9 mouse cellular contexts compared by ENCODE assay signal in the genomic region with DNA sequence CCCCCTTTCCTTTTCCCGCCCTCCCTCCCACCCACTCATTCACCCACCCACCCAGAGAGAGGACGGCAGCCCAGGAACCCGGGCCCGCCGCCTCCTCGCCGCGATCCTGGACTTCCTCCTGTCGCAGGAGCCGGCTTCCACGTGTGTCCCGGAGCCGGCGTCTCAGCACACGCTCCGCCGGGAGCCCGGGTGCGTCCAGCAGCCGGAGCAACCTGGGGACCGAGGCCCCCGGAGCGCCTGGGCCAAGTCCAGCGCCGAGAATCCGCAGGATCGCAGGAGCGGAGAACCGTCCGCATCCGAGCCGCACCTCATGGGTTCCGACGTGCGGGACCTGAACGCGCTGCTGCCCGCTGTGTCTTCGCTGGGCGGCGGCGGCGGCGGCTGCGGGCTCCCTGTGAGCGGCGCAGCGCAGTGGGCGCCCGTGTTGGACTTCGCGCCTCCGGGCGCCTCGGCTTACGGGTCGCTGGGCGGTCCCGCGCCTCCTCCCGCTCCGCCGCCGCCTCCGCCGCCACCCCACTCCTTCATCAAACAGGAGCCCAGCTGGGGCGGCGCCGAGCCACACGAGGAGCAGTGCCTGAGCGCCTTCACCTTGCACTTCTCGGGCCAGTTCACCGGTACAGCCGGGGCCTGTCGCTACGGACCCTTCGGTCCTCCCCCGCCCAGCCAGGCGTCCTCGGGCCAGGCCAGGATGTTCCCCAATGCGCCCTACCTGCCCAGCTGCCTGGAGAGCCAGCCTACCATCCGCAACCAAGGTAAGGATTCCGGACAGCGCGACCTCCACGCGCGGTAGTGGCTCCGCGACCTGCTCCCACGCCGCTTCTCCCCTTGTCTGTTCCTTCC. TPM values are rescaled to one million over a fixed set of nuclear protein-coding genes. Genes with fewer than 3 reads are reported as not detected.
DNase-seq lines count a peak whose midpoint lies in the region; ATAC-seq lines count a peak whose summit lies in the region.
"Had no signal": no experiment of that assay in that cellular context is flagged by ENCODE, and none has a peak within 500 bp of the region (broad histone marks: within the 10 kb centered on the region; RNA-seq: fewer than 3 reads in every experiment).

No protein-coding gene starts in this region.

- ATAC-seq in lung, embryonic 15.5 days (ENCODE audit: borderline replicate concordance, extremely low read depth, low FRiP score, low TSS enrichment), result peak; percentile 19; the same call in 1 of the 2 replicates
- ATAC-seq in granulocyte monocyte progenitor cell, adult 5-6 weeks (replicated peaks; ENCODE audit: poor library complexity, severe bottlenecking), result peak; percentile 16
- ATAC-seq in neural tube, embryonic 12.5 days (ENCODE audit: low FRiP score, low read depth), result peak; percentile 14
- ATAC-seq: Patski had no signal

- H3K36me3 ChIP-seq in lung, embryonic 15.5 days, result no peaks in the 10 kb centered on the region
- no peaks in the 10 kb centered on the region for H3K36me3 ChIP-seq in neural tube, embryonic 12.5 days

- peak overlapping the region; percentile 44 for H3K4me2 ChIP-seq in lung, embryonic 15.5 days
- H3K4me2 ChIP-seq in neural tube, embryonic 12.5 days (replicated peaks), result peak overlapping the region; percentile 53

- H3K27me3 ChIP-seq in lung, embryonic 15.5 days, result peaks cover 98% of the 10 kb centered on the region
- peaks cover 97% of the 10 kb centered on the region for H3K27me3 ChIP-seq in neural tube, embryonic 12.5 days (replicated peaks)
- H3K27me3 ChIP-seq: Patski had no signal

- no peak overlapping the region for H3K27ac ChIP-seq in lung, embryonic 15.5 days
- no peak overlapping the region for H3K27ac ChIP-seq in neural tube, embryonic 12.5 days

- H3K4me1 ChIP-seq in lung, embryonic 15.5 days, result peaks cover 23% of the 10 kb centered on the region
- H3K4me1 ChIP-seq in neural tube, embryonic 12.5 days, result peaks cover 27% of the 10 kb centered on the region

- H3K4me3 ChIP-seq in lung, embryonic 15.5 days, result peak overlapping the region; percentile 33
- peak overlapping the region; percentile 23 for H3K4me3 ChIP-seq in neural tube, embryonic 12.5 days

- no peak overlapping the region for H3K9ac ChIP-seq in lung, embryonic 15.5 days
- 0 out of 2 replicates have a peak overlapping the region, but pooled peaks have one; percentile 35 for H3K9ac ChIP-seq in neural tube, embryonic 12.5 days

- no peak for DNase-seq in lung, postnatal 10 days
- peak; percentile 53 for DNase-seq in kidney, postnatal 10 days
- DNase-seq in spleen, postnatal 4 days (ENCODE audit: low spot score in 2 of 2), result no peak
- no peak for DNase-seq in spleen, adult 12 weeks (ENCODE audit: low spot score)
- no peak for DNase-seq in gastrocnemius, postnatal 4 days (ENCODE audit: low spot score in 2 of 2)

- under 1% methylated on average over 91 of the region's 92 CpGs for WGBS in lung, embryonic 15.5 days
- 1% methylated on average over 91 of the region's 92 CpGs for WGBS in neural tube, embryonic 12.5 days

- H3K9me3 ChIP-seq in lung, embryonic 15.5 days, result no peaks in the 10 kb centered on the region
- no peaks in the 10 kb centered on the region for H3K9me3 ChIP-seq in neural tube, embryonic 12.5 days

RNA-seq across cellular contexts. Expression of gene Wt1, which starts 0.6 kb away (rescaled TPM):
- 5.4 and 7.9 TPM in 2 replicates for polyA plus RNA-seq in lung, embryonic 15.5 days (2015; fragmentation: Nextera tagmentation; extraction: Ambion mirVana)
- total RNA-seq in granulocyte monocyte progenitor cell, adult 5-6 weeks (2014; fragmentation: Nextera tagmentation), result not detected in 2 replicates
- total RNA-seq in granulocyte monocyte progenitor cell, adult 5-6 weeks (2017), result not detected in 2 replicates
- polyA plus RNA-seq in neural tube, embryonic 12.5 days (2016; fragmentation: Nextera tagmentation; extraction: Ambion mirVana), result 2.5 and 3.1 TPM in 2 replicates
- total RNA-seq in gastrocnemius, postnatal 4 days (2021), result under 1 TPM; 0.07 to 0.29 TPM

RNA-seq across cellular contexts. Expression of gene Gm11060, which starts 35.1 kb away (rescaled TPM):
- not detected in 2 replicates for polyA plus RNA-seq in lung, embryonic 15.5 days (2015; fragmentation: Nextera tagmentation; extraction: Ambion mirVana)
- not detected in 2 replicates for total RNA-seq in granulocyte monocyte progenitor cell, adult 5-6 weeks (2014; fragmentation: Nextera tagmentation)
- total RNA-seq in granulocyte monocyte progenitor cell, adult 5-6 weeks (2017), result not detected in 2 replicates
- not detected in 2 replicates for polyA plus RNA-seq in neural tube, embryonic 12.5 days (2016; fragmentation: Nextera tagmentation; extraction: Ambion mirVana)
- total RNA-seq in gastrocnemius, postnatal 4 days (2021), result not detected
- polyA plus RNA-seq: Patski had no signal
